Mouse (Mus musculus) embryonic facial prominence, embryonic 11.5 days (tissue): ENCODE measurements around the gene Ckap2l. TPM values are rescaled to one million over a fixed set of nuclear protein-coding genes. Genes with fewer than 3 reads are reported as not detected.

Experiments used
- ATAC-seq: fragments of 200-750 bp; cut with Nextera tagmentation; replicated peaks from 2 replicates; pipeline ENCODE4 v1.8.0; 2017; ENCODE audit warnings: low read depth; ENCODE audit not compliant: insufficient number of reproducible peaks, low FRiP score, low TSS enrichment
- DNase-seq: peaks from one replicate; pipeline ENCODE4 v3.0.0-alpha.2; 2015; ENCODE audit warnings: low spot score
- H3K27ac ChIP-seq: fragments of 300-500 bp; sonication (generic); replicated peaks from 2 replicates; pipeline ENCODE4 v1.5.1; 2014; ENCODE audit warnings: mild to moderate bottlenecking, low read depth, low read length, control low read depth
- H3K27me3 ChIP-seq: fragments of 300-500 bp; sonication (generic); 2 replicates; pipeline ENCODE4 v1.6.1; 2014; ENCODE audit warnings: mild to moderate bottlenecking, low read length, moderate library complexity, mixed read lengths; ENCODE audit not compliant: control insufficient read depth, insufficient read depth
- H3K36me3 ChIP-seq: fragments of 300-500 bp; sonication (generic); replicated peaks from 2 replicates; pipeline ENCODE4 v1.6.1; 2014; ENCODE audit warnings: low read depth, mild to moderate bottlenecking, low read length, moderate library complexity, mixed read lengths; ENCODE audit not compliant: control insufficient read depth, insufficient read depth
- H3K4me1 ChIP-seq: fragments of 300-500 bp; sonication (generic); 2 replicates; pipeline ENCODE4 v1.6.1; 2014; ENCODE audit warnings: low read length, mixed read lengths; ENCODE audit not compliant: control insufficient read depth, insufficient read depth
- H3K4me2 ChIP-seq: fragments of 300-500 bp; sonication (generic); 2 replicates; pipeline ENCODE4 v1.6.1; 2014; ENCODE audit warnings: low read depth, mild to moderate bottlenecking, control low read depth, low read length, moderate library complexity
- H3K4me3 ChIP-seq: fragments of 300-500 bp; sonication (generic); 2 replicates; pipeline ENCODE4 v1.5.1; 2014; ENCODE audit warnings: low read depth, low read length, control low read depth
- H3K9ac ChIP-seq: fragments of 300-500 bp; sonication (generic); replicated peaks from 2 replicates; pipeline ENCODE4 v1.6.1; 2014; ENCODE audit warnings: mild to moderate bottlenecking, control low read depth, low read length
- H3K9me3 ChIP-seq: fragments of 300-500 bp; sonication (generic); replicated peaks from 2 replicates; pipeline ENCODE4 v1.6.1; 2016; ENCODE audit warnings: mild to moderate bottlenecking, low read length, inconsistent platforms, mixed read lengths; ENCODE audit not compliant: control insufficient read depth
- WGBS: fragments of 180-500 bp; shearing (Covaris S2); extraction: QIAGEN DNeasy Blood & Tissue Kit; methylation state at CpG from one replicate; pipeline ENCODE4 v1.1.7; 2014; 5-methylcytosine and 5-hydroxymethylcytosine counted together
- polyA plus RNA-seq: library from polyadenylated mRNA; unstranded; fragments of >200 nt; fragmentation: Nextera tagmentation; extraction: Ambion mirVana; gene quantifications from 2 replicates; pipeline ENCODE4 v1.2.1, GENCODE M21; 2014

The Ckap2l gene
- polyA plus RNA-seq, 1 experiment from 2014 or later: 111 TPM

GRCm38 (mm10) chr2:129241845-129242833 is 54.9 kb downstream of the Ckap2l start:
- ATAC-seq: no peak
- 52% methylated on average over 7 of the region's 7 CpGs for WGBS

GRCm38 (mm10) chr2:129240726-129241432 is 56.1 kb downstream of the Ckap2l start:
- Histone ChIP-seq H3K9ac (no peak overlapping the region), H3K27ac (no peak overlapping the region), H3K4me3 (no peak overlapping the region), H3K27me3 (no peaks in the 10 kb centered on the region), H3K9me3 (no peaks in the 10 kb centered on the region), H3K4me2 (no peak overlapping the region), H3K4me1 (no peaks in the 10 kb centered on the region), H3K36me3 (no peaks in the 10 kb centered on the region)
- 66% methylated on average over 9 of the region's 9 CpGs for WGBS
- DNase-seq (no peak), ATAC-seq (no peak)

More at GRCm38 (mm10) chr2:129241845-129242833, 54.9 kb downstream of the Ckap2l start:
- H3K4me2 ChIP-seq: no peak overlapping the region
- DNase-seq: no peak
- no peaks in the 10 kb centered on the region for H3K36me3 ChIP-seq
- H3K27ac ChIP-seq: no peak overlapping the region
- no peaks in the 10 kb centered on the region for H3K9me3 ChIP-seq
- H3K4me1 ChIP-seq: no peaks in the 10 kb centered on the region
- H3K27me3 ChIP-seq: no peaks in the 10 kb centered on the region
- H3K4me3 ChIP-seq: no peak overlapping the region
- H3K9ac ChIP-seq: no peak overlapping the region

- no peaks in the 10 kb centered on the region for H3K9me3 ChIP-seq
- H3K27me3 ChIP-seq: no peaks in the 10 kb centered on the region
- no peaks in the 10 kb centered on the region for H3K4me1 ChIP-seq
- WGBS: 76% methylated on average over 4 of the region's 4 CpGs
- H3K9ac ChIP-seq: no peak overlapping the region
- no peak overlapping the region for H3K4me2 ChIP-seq
- no peak overlapping the region for H3K4me3 ChIP-seq
- DNase-seq: no peak
- no peak overlapping the region for H3K27ac ChIP-seq
- no peak for ATAC-seq
- H3K36me3 ChIP-seq: no peaks in the 10 kb centered on the region
These were observed 60.5 kb downstream of the Ckap2l start for GRCm38 (mm10) chr2:129236526-129236925.

- no peak for DNase-seq
- Histone ChIP-seq H3K4me3 (no peak overlapping the region), H3K4me2 (no peak overlapping the region), H3K27ac (no peak overlapping the region), H3K9me3 (no peaks in the 10 kb centered on the region), H3K4me1 (no peaks in the 10 kb centered on the region), H3K27me3 (no peaks in the 10 kb centered on the region), H3K36me3 (no peaks in the 10 kb centered on the region), H3K9ac (no peak overlapping the region)
- ATAC-seq: no peak
- WGBS: 72% methylated on average over 2 of the region's 2 CpGs
These were observed 62.3 kb downstream of the Ckap2l start for GRCm38 (mm10) chr2:129234731-129235130.

GRCm38 (mm10) chr2:129233803-129234477 is 63.1 kb downstream of the Ckap2l start:
- H3K9me3 ChIP-seq: no peaks in the 10 kb centered on the region
- H3K4me1 ChIP-seq: no peaks in the 10 kb centered on the region
- H3K27ac ChIP-seq: no peak overlapping the region
- no peaks in the 10 kb centered on the region for H3K27me3 ChIP-seq
- WGBS: 33% methylated on average over 9 of the region's 9 CpGs
- ATAC-seq: no peak
- H3K4me3 ChIP-seq: no peak overlapping the region
- no peak overlapping the region for H3K4me2 ChIP-seq
- H3K9ac ChIP-seq: no peak overlapping the region
- H3K36me3 ChIP-seq: no peaks in the 10 kb centered on the region
- no peak for DNase-seq

GRCm38 (mm10) chr2:129233218-129233617 is 63.8 kb downstream of the Ckap2l start:
- Histone ChIP-seq H3K4me3 (no peak overlapping the region), H3K36me3 (no peaks in the 10 kb centered on the region), H3K27ac (no peak overlapping the region), H3K9ac (no peak overlapping the region), H3K4me1 (no peaks in the 10 kb centered on the region), H3K9me3 (no peaks in the 10 kb centered on the region), H3K4me2 (no peak overlapping the region), H3K27me3 (no peaks in the 10 kb centered on the region)
- DNase-seq (no peak), ATAC-seq (no peak)
- 93% methylated on average over 1 of the region's 1 CpGs for WGBS

GRCm38 (mm10) chr2:129232484-129232883 is 64.5 kb downstream of the Ckap2l start:
- no peak for ATAC-seq
- Histone ChIP-seq H3K27ac (no peak overlapping the region), H3K4me2 (no peak overlapping the region), H3K27me3 (no peaks in the 10 kb centered on the region), H3K9me3 (no peaks in the 10 kb centered on the region), H3K9ac (no peak overlapping the region), H3K36me3 (no peaks in the 10 kb centered on the region), H3K4me1 (no peaks in the 10 kb centered on the region), H3K4me3 (no peak overlapping the region)
- WGBS: 87% methylated on average over 9 of the region's 9 CpGs
- DNase-seq: no peak
